Mouse (Mus musculus): ENCODE results near the gene 4833423E24Rik.

4833423E24Rik gene

GRCm38 (mm10) chr2:85518879-85519278, at the start of gene 4833423E24Rik:
Gene 4833423E24Rik, minus strand, starts transcription at chr2:85519024.
- DNase-seq (ENCODE audit: low spot score in 2 of 2): no peak

DNA sequence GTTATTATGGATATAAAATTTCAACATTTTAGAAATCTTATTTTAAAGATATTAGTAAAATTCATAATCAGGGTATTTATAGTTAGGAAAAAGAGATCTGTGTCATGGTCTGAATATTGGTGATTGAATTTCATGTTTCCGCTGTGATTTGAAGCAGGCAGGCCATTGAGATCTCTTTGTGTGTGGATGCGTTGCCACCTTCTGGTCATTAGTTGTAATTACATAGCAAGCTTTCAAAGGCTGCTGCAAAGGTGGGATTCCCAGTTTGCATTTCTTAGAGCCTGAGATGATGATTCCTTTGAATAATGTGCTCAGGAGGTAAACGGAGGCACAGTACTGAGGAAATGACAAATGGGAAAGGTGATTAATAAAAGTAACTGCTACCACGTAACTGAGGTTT, 42.4 kb upstream of the 4833423E24Rik start:
- DNase-seq (ENCODE audit: low spot score in 2 of 2): peak; percentile 4 to 51

- no peak for DNase-seq (ENCODE audit: low spot score in 2 of 2)
Observed at GRCm38 (mm10) chr2:85560226-85560625, 41.4 kb upstream of the 4833423E24Rik start.

DNA sequence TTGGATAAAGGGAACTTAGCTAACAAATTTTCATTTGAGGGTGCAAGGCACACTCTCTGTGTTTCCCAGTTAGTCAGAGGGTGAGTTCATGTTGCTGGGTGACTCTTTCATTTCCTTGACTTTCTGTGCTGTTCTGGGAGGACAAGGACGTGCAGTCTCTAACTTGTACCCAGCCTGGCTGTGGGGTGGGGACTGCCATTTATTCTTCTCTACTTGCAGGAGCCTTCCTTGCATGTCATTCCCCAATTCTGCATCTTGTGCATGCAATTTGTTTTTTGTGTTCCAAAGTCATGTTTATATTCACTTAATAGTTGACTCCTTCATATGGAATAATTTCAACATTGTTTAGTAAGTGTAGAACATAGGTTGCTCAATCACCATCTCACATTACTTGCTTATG, 36.0 kb upstream of the 4833423E24Rik start:
- no peak for DNase-seq (ENCODE audit: low spot score in 2 of 2)

DNA sequence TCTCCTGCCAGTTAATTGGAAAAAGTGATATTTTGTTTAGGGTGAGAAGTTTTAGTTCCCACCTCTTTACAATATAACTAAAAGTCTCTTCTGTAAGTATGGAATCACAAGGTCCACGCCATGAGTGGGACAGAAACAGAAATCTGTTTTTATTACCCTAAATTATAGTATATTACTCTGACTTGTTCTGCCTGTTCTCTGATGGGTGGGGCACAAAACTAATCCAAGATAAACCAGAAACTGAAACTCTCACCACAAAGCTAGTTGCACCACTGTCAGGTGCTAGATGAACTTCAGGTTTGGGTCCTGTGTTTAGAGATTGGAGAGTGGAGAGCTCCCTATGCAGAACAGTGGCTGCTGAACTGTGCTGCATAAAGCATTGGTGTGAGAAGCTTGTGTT, 15.1 kb upstream of the 4833423E24Rik start:
- no peak for DNase-seq (ENCODE audit: low spot score in 2 of 2)

- no peak for DNase-seq (ENCODE audit: low spot score in 2 of 2)
Observed at GRCm38 (mm10) chr2:85532082-85532778, 13.4 kb upstream of the 4833423E24Rik start.

DNA sequence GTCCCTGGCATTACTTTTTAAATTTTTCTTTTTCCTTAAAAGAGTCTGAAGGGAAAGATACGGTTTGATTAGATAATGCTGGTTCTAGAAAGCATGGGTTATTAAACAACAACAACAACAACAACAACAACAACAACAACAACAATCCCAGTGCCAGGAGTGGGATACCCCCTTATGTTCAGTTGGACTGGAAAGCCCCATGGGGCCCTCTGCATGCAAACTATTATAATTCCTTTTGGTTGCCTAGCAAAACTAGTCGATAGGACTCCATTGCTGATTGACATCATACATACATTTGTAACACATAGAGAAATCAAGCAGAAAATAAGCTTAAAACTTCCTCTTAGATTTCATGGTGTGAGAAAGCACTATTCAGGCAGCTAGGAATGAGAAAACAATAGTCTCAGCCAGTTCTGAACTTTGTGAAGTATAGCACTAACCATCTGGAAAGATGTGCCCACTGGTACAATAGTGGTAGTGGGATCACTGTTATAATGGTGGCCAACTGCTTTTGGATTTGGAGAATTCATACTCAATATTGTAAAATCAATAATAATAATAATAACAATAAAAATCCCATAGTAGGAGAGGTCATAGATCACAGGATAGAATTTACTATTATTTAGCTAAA, 4.2 kb upstream of the 4833423E24Rik start:
- no peak for DNase-seq (ENCODE audit: low spot score in 2 of 2)

DNA sequence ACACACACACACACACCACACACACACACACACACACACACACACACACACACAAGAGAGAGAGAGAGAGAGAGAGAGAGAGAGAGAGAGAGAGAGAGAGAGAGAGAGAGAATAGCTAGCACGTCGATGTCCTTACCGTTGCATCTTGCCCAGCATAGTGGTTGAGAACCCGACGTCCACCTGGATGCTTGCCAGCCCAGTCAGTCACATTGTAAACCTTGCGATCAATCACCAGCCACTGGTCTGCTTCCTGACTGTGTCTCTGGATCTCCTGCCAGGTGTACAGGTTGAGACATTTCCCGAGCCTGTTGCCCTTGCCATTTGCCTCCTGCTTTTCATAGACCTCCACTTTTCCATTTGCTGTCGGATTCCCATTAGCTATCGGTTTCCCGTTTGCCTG, 532 bp downstream of the 4833423E24Rik start:
- DNase-seq (ENCODE audit: low spot score in 2 of 2): no peak

- no peak for DNase-seq (ENCODE audit: low spot score in 2 of 2)
Observed at GRCm38 (mm10) chr2:85510376-85510775, 8.4 kb downstream of the 4833423E24Rik start.

DNA sequence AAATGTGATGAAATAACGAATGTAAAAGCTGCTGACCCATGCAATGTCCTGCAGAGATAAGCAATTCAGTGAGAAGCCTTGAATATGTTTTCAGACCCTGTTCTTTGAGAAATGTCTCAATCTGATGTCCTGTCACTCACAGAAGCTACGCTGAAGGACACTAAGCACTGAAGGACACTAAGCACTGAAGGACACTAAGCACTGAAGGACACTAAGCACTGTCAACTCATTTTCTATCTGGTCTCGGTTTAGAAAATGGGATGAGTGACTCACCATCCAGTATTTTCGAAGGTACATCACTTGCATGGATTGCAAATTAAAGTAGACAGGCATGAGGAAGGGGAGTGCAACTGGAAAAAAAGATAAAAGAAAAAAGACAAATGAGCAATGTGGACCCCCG, 28.4 kb downstream of the 4833423E24Rik start:
- no peak for DNase-seq (ENCODE audit: low spot score in 2 of 2)

- no peak for DNase-seq (ENCODE audit: low spot score in 2 of 2)
Observed at GRCm38 (mm10) chr2:85466801-85467325, 52.0 kb downstream of the 4833423E24Rik start.

- no peak for DNase-seq (ENCODE audit: low spot score in 2 of 2)
Observed at GRCm38 (mm10) chr2:85443539-85443938, 75.3 kb downstream of the 4833423E24Rik start, which contains the start of gene Olfr995. Gene Olfr995, minus strand, starts transcription at chr2:85443639.

DNA sequence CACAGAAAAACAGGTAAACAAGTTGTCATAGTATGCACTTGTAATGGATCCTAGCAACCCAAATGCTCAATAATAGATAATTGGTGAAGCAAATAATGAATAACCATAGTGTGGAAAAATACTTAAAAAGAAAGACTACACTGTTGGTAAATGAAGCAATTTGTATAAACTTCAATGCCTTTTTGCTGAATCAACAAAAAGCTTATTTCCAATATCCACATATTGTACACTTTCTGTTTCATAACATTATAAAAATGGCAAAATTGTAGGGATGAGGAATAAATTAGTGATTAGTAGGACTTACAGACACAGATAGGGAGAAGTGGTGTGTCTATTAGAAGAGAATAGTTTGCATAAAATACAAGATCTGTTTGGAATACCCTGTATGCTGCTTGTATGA, 76.3 kb downstream of the 4833423E24Rik start:
- no peak for DNase-seq (ENCODE audit: low spot score in 2 of 2)

DNA sequence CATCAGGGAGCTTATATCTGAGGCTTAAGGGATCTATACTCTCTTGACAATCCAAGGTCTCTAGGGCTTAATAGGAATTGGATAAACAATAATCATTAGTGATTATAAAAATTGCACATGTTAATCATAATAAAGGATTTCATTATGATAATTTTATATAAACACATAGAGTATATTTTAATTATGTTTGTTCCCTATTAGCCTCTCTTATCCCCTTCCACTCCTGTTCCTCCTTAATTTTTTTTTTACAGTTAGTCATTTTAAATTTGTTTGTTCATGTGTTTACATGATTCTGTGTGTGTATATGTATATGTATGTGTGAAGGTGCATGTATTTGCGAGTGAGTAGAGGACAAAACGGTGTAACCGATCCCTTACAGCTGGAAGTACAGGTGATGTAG, 82.5 kb downstream of the 4833423E24Rik start, which contains the start of gene Olfr994:
Gene Olfr994, minus strand, starts transcription at position 101 of the 400 bp plus-strand sequence.
- no peak for DNase-seq (ENCODE audit: low spot score in 2 of 2)
